Mouse (Mus musculus) induced T-regulatory cell, adult 2 months (primary cell): Measurements from ENCODE around the gene Slc30a6.
"Not testable (repeated sequence)": the region's sequence is repeated elsewhere in the genome, so short reads cannot be mapped to it uniquely, and the experiment has no call there.

Experiments used
- DNase-seq: peaks from one replicate; pipeline ENCODE4 v3.0.0-alpha.2; 2012; ENCODE audit warnings: low read depth

Slc30a6 gene

DNA sequence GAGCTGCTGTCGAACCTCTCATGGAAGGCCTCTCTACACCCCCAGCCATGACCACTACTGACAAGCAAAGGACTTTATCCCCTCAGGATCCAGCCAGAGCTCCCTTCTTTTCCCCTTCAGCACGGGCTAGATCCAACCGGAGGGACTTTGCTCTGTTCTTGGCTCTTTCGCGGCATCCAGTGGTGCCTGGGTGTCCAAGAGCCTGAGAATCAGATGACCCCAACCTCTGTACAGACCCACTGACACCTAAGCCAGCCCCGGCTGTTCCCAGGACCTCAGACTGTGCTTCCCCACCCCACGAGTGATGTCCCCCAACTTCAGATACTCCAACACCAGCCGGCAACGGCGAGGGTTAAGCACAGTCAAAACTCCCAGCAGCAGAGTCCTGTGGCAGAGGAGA, 54.4 kb downstream of the Slc30a6 start:
- no peak for DNase-seq

DNA sequence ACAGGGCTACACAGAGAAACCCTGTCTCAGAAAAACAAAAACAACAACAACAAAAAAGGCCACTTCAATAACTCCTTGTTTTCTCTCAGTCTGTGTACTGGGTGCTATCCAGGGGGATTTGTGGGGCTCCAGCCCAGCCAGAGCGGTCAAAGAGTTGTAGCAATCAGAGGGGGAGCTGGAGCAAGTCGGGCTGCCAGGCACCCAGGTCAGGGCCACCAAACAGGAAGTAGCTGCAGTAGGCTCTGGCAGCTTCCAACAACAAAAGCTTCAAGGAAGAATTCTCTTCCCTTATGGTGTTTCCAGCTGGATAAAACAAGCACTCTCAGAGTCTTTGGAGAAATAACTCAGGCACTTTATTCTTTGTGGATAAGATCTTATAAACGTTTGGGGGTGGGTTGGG, 58.5 kb downstream of the Slc30a6 start:
- no peak for DNase-seq

DNA sequence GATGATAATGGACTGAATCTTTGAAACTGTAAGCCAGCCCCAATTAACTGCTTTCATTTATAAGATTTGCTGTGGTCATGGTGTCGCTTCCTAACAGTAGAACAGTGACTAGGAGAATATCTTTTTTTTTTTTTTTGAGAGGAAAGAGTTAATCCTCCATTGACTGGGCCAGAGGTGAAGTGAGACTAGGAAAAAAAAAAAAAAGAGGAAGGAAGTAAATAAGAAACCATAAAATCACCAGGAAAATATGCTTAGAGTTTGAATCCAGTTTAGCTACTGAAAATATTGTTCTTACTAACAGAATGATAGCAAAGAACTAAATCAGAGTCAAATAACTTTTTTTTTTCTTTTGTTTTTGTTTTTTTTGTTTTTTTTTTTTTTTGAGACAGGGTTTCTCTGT, 59.3 kb downstream of the Slc30a6 start:
- DNase-seq = no peak

DNA sequence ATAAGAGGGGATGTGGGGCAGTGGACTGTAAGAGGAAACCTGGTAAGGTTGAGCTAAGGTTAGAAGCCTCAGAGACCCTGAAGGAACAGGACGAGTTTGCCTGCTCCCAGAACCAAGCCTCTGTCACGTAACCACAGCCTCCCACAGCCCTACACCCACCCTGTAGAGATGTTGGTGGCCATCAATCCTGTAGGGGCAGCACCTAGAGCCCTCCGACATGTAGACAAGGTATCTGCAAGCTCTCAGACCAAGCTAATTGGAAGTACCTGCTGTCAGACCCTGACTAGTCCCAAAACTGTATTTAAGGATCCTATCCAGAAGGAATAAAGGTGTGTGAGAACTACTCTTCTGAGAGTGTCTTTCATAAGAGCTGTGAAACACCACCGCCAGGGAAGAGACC, 60.0 kb downstream of the Slc30a6 start:
- DNase-seq = no peak

DNA sequence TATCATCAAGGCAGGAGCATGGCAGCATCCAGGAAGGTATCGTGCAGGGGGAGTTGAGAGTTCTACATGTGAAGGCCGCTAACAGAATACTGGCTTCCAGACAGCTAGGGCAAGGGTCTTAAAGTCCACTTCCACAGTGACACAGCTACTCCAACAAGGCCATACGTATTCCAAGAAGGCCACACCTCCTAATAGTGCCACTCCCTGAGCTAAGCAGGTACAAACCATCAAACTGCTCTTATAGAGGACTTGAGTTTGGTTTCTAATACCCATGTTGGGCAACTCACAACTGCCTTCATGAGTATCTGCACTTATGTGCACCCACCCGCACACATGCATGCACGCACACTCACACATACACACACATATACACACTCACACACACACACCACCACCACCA, 61.4 kb downstream of the Slc30a6 start:
- no peak for DNase-seq

DNA sequence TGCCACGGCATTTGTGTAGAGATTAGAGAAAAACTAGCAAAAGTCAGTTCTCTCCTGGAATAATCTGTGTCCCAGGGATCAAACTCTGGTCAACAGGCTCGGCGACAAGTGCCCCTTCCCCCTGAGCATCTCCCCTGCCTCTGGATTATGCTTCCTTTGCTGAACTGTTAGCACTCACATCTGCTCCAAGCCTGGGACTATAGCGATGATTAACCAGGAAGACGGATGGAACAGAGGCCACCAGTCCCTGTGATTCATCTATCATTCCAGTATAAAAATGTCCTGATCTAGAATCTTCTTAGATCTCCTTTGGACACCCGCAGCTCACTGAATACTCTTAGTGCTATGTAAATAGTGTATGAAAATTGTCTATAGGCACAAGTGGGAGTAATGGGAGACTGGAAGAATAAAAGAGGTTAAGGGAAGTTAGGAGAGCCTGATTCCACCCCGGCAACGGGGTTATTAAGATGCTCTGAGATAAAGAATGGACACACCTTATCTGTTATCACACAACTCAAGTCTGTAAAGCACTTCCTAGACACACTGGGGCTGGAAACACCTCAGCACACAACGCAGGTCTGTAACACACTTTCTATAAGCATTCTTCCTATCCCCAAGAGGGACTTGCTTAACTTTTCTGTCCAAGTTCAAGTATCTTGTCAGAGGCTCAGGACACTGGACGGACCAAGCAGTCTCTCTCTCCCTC, 62.7 kb downstream of the Slc30a6 start:
- DNase-seq = no peak

DNA sequence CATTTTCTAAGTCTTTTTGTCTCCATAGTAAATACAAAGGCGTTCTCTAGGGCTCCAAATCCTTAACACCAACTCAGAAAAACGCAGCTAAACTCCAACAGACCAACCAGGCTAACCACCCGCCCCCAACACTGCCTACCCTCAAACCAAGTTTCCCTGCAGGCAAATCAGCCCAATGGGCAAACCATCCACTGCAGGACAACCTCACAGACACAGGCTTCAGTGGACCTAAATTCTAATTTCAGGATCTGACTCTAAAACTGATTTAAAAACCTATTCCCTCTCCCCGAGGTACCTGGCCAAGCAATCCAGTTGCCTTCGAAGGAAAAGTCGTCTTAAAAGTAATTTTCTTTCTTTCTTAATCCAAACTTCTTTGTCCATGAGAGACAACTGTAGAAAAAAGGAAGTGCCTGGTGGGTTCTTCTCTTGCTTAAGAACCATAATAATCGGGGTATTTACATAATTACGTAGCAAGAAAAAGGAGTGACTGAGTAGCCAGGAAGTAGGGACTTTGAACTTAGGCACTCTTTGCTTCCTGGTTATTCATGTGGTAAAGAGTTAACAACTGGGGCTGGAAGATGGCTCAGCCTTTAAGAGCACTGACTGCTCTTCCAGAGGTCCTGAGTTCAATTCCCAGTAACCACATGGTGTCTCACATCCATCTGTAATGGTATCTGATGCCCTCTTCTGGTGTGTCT, 63.5 kb downstream of the Slc30a6 start, which contains the start of gene Nlrc4:
TSS of gene Nlrc4 (minus strand) at position 432 of the 698 bp plus-strand sequence.
- peak; percentile 6 for DNase-seq

DNA sequence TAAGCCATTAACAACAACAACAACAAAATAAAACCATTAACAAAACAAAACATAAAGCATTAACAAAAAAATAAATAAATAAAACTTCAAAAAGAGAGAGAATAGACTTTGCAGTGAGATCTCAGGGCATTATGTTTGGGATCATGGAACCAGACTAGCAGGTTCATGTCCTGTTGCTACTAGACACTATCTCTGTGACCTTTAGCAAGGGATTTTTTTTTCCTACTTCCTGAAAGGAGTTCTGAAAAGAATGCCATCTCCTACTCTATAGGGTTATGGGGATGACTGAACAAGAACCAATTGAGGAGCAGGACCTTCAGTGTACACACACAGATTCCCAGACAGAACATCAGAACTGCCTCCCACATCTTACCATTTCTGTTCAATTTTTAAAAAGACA, 68.1 kb downstream of the Slc30a6 start:
- DNase-seq = no peak

DNA sequence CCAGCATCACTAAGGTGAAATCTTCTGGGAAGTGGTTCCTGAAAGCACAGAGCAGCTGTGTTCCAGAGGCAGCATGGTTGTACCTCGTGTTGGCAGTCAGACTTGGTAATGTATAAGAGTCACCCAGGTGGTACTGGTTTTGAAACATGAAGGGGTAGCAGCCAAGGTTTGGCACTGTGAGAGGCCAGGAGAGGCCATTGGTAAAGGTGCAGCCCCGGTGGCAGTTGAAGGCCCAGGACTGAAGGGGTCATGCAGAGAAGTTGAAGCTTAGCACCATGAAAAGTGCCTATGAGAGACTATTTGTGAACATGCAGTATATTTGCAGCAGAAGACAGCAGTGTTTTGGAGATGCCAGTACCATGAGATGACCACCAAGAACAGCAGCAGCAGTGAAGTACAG, 72.6 kb downstream of the Slc30a6 start:
- DNase-seq = not testable (repeated sequence)

DNA sequence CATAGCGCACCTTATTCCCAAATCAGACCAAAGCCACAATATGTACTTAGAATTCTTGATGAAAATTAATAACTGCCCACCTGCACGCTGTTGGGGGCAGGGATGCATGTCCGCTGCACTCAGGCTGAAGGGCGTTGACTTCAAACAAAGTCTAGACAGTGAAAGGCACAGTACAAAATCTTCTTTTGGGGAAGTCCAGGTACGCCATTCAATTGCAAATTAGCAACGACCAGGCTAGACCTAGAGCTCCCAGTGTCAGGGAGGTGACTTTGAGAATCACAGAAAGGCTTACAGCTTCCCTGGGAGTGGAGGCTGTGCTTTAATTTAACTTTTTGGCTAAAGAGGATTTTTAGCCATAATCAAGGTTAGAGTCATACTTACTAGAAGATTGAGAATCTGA, 74.7 kb downstream of the Slc30a6 start:
- DNase-seq = not testable (repeated sequence)
